Mouse (Mus musculus): Measurements from ENCODE around the gene Mavs. TPM values are rescaled to one million over a fixed set of nuclear protein-coding genes. Genes with fewer than 3 reads are reported as not detected.
"Not testable (repeated sequence)": the region's sequence is repeated elsewhere in the genome, so short reads cannot be mapped to it uniquely, and the experiment has no call there.

The Mavs gene
- polyA plus RNA-seq, 1 experiment from 2014 or later = 17.9 TPM

- no peak overlapping the region for H3K27ac ChIP-seq
- 90% methylated on average over 7 of the region's 7 CpGs for WGBS
- peaks cover 8% of the 10 kb centered on the region for H3K4me1 ChIP-seq (replicated peaks)
- H3K4me3 ChIP-seq (replicated peaks) = no peak overlapping the region
- H3K9me3 ChIP-seq = no peaks in the 10 kb centered on the region
- H3K9ac ChIP-seq (replicated peaks) = no peak overlapping the region
- H3K27me3 ChIP-seq = no peaks in the 10 kb centered on the region
- no peak for ATAC-seq (ENCODE audit: insufficient number of reproducible peaks, insufficient read depth, low FRiP score, low TSS enrichment, low read depth)
- H3K36me3 ChIP-seq = peaks cover 22% of the 10 kb centered on the region
- H3K4me2 ChIP-seq = no peak overlapping the region
Measured at GRCm38 (mm10) chr2:131213773-131214172, 20.1 kb upstream of the Mavs start.

GRCm38 (mm10) chr2:131215941-131216858 lies 17.7 kb upstream of the Mavs start:
- Histone ChIP-seq H3K27ac (no peak overlapping the region), H3K9ac (replicated peaks) (no peak overlapping the region), H3K4me1 (replicated peaks) (peaks cover 2% of the 10 kb centered on the region), H3K4me2 (no peak overlapping the region), H3K9me3 (no peaks in the 10 kb centered on the region), H3K36me3 (peaks cover 22% of the 10 kb centered on the region), H3K27me3 (no peaks in the 10 kb centered on the region), H3K4me3 (replicated peaks) (no peak overlapping the region)
- 84% methylated on average over 7 of the region's 7 CpGs for WGBS
- ATAC-seq (ENCODE audit: insufficient number of reproducible peaks, insufficient read depth, low FRiP score, low TSS enrichment, low read depth) = no peak

GRCm38 (mm10) chr2:131220030-131220429 lies 13.8 kb upstream of the Mavs start:
- no peak overlapping the region for H3K27ac ChIP-seq
- H3K9ac ChIP-seq (replicated peaks) = no peak overlapping the region
- no peaks in the 10 kb centered on the region for H3K4me1 ChIP-seq (replicated peaks)
- 85% methylated on average over 4 of the region's 4 CpGs for WGBS
- H3K27me3 ChIP-seq = no peaks in the 10 kb centered on the region
- H3K4me3 ChIP-seq (replicated peaks) = no peak overlapping the region
- H3K36me3 ChIP-seq = no peaks in the 10 kb centered on the region
- H3K4me2 ChIP-seq = no peak overlapping the region
- no peaks in the 10 kb centered on the region for H3K9me3 ChIP-seq
- no peak for ATAC-seq (ENCODE audit: insufficient number of reproducible peaks, insufficient read depth, low FRiP score, low TSS enrichment, low read depth)

- Histone ChIP-seq H3K4me1 (replicated peaks) (no peaks in the 10 kb centered on the region), H3K27ac (no peak overlapping the region), H3K4me2 (no peak overlapping the region), H3K9me3 (no peaks in the 10 kb centered on the region), H3K27me3 (no peaks in the 10 kb centered on the region), H3K9ac (replicated peaks) (no peak overlapping the region), H3K36me3 (no peaks in the 10 kb centered on the region), H3K4me3 (replicated peaks) (no peak overlapping the region)
- no peak for ATAC-seq (ENCODE audit: insufficient number of reproducible peaks, insufficient read depth, low FRiP score, low TSS enrichment, low read depth)
- 86% methylated on average over 3 of the region's 3 CpGs for WGBS
Measured at GRCm38 (mm10) chr2:131221853-131222515, 11.9 kb upstream of the Mavs start.

- Histone ChIP-seq H3K9me3 (no peaks in the 10 kb centered on the region), H3K27ac (no peak overlapping the region), H3K4me1 (replicated peaks) (no peaks in the 10 kb centered on the region), H3K4me2 (no peak overlapping the region), H3K9ac (replicated peaks) (no peak overlapping the region), H3K4me3 (replicated peaks) (no peak overlapping the region), H3K36me3 (no peaks in the 10 kb centered on the region), H3K27me3 (no peaks in the 10 kb centered on the region)
- ATAC-seq (ENCODE audit: insufficient number of reproducible peaks, insufficient read depth, low FRiP score, low TSS enrichment, low read depth) = no peak
- 64% methylated on average over 5 of the region's 5 CpGs for WGBS
Measured at GRCm38 (mm10) chr2:131222562-131222961, 11.3 kb upstream of the Mavs start.

GRCm38 (mm10) chr2:131223569-131223968 lies 10.3 kb upstream of the Mavs start:
- ATAC-seq (ENCODE audit: insufficient number of reproducible peaks, insufficient read depth, low FRiP score, low TSS enrichment, low read depth) = no peak
- no peaks in the 10 kb centered on the region for H3K27me3 ChIP-seq
- H3K4me1 ChIP-seq (replicated peaks) = no peaks in the 10 kb centered on the region
- H3K9me3 ChIP-seq = no peaks in the 10 kb centered on the region
- no peaks in the 10 kb centered on the region for H3K36me3 ChIP-seq
- WGBS = 50% methylated on average over 1 of the region's 1 CpGs
- H3K27ac ChIP-seq = no peak overlapping the region
- no peak overlapping the region for H3K4me3 ChIP-seq (replicated peaks)
- H3K4me2 ChIP-seq = no peak overlapping the region
- no peak overlapping the region for H3K9ac ChIP-seq (replicated peaks)

GRCm38 (mm10) chr2:131225178-131225577 lies 8.7 kb upstream of the Mavs start:
- WGBS = 87% methylated on average over 6 of the region's 6 CpGs
- Histone ChIP-seq H3K4me3 (replicated peaks) (no peak overlapping the region), H3K27ac (no peak overlapping the region), H3K9ac (replicated peaks) (no peak overlapping the region), H3K4me1 (replicated peaks) (no peaks in the 10 kb centered on the region), H3K4me2 (no peak overlapping the region), H3K27me3 (no peaks in the 10 kb centered on the region), H3K36me3 (no peaks in the 10 kb centered on the region), H3K9me3 (no peaks in the 10 kb centered on the region)
- no peak for ATAC-seq (ENCODE audit: insufficient number of reproducible peaks, insufficient read depth, low FRiP score, low TSS enrichment, low read depth)

- not testable (repeated sequence) for H3K36me3 ChIP-seq; H3K4me3 ChIP-seq (replicated peaks); H3K27ac ChIP-seq; H3K9me3 ChIP-seq; H3K4me1 ChIP-seq (replicated peaks); H3K4me2 ChIP-seq; H3K9ac ChIP-seq (replicated peaks); ATAC-seq (ENCODE audit: insufficient number of reproducible peaks, insufficient read depth, low FRiP score, low TSS enrichment, low read depth); H3K27me3 ChIP-seq
- WGBS = 69% methylated on average over 2 of the region's 2 CpGs
Measured at GRCm38 (mm10) chr2:131226669-131227068, 7.2 kb upstream of the Mavs start.

GRCm38 (mm10) chr2:131227243-131227642 lies 6.6 kb upstream of the Mavs start:
- 89% methylated on average over 3 of the region's 3 CpGs for WGBS
- Histone ChIP-seq H3K36me3 (no peaks in the 10 kb centered on the region), H3K27ac (no peak overlapping the region)

GRCm38 (mm10) chr2:131232558-131232957 lies 1.3 kb upstream of the Mavs start:
- H3K4me2 ChIP-seq = no peak overlapping the region
- H3K4me1 ChIP-seq (replicated peaks) = peaks cover 18% of the 10 kb centered on the region
- H3K4me3 ChIP-seq (replicated peaks) = no peak overlapping the region
- no peaks in the 10 kb centered on the region; the same call in 1 of the 2 replicates for H3K27me3 ChIP-seq
- H3K36me3 ChIP-seq = peaks cover 7% of the 10 kb centered on the region; the same call in 1 of the 2 replicates
- no peaks in the 10 kb centered on the region for H3K9me3 ChIP-seq
- 94% methylated on average over 2 of the region's 2 CpGs for WGBS
- no peak overlapping the region for H3K9ac ChIP-seq (replicated peaks)
- H3K27ac ChIP-seq = no peak overlapping the region
- no peak for ATAC-seq (ENCODE audit: insufficient number of reproducible peaks, insufficient read depth, low FRiP score, low TSS enrichment, low read depth)

More at GRCm38 (mm10) chr2:131227243-131227642, 6.6 kb upstream of the Mavs start:
- Histone ChIP-seq H3K9me3 (no peaks in the 10 kb centered on the region), H3K4me3 (replicated peaks) (no peak overlapping the region), H3K27me3 (no peaks in the 10 kb centered on the region; the same call in 1 of the 2 replicates), H3K9ac (replicated peaks) (no peak overlapping the region), H3K4me1 (replicated peaks) (no peaks in the 10 kb centered on the region), H3K4me2 (no peak overlapping the region)
- ATAC-seq (ENCODE audit: insufficient number of reproducible peaks, insufficient read depth, low FRiP score, low TSS enrichment, low read depth) = no peak

- Histone ChIP-seq H3K4me2 (peak overlapping the region; percentile 81), H3K4me1 (replicated peaks) (peaks cover 18% of the 10 kb centered on the region), H3K9me3 (no peaks in the 10 kb centered on the region), H3K4me3 (replicated peaks) (peak overlapping the region; percentile 56), H3K27me3 (no peaks in the 10 kb centered on the region; the same call in 1 of the 2 replicates), H3K36me3 (peaks cover 16% of the 10 kb centered on the region; the same call in 1 of the 2 replicates), H3K27ac (peak overlapping the region; percentile 75), H3K9ac (replicated peaks) (peak overlapping the region; percentile 76)
- no peak for ATAC-seq (ENCODE audit: insufficient number of reproducible peaks, insufficient read depth, low FRiP score, low TSS enrichment, low read depth)
- 10% methylated on average over 28 of the region's 28 CpGs for WGBS
Measured at GRCm38 (mm10) chr2:131234127-131234650, 326 bp downstream of the Mavs start.

All from limb, embryonic 12.5 days (tissue).